Mouse (Mus musculus) C2C12 (cell line): ENCODE data around the gene Lyzl4. TPM values are rescaled to one million over a fixed set of nuclear protein-coding genes. Genes with fewer than 3 reads are reported as not detected.

Experiments used
- H3K27me3 ChIP-seq: one replicate; pipeline ENCODE4 v1.6.1; 2011; ENCODE audit not compliant: control insufficient read depth, insufficient read depth, insufficient read length
- H3K36me3 ChIP-seq: one replicate; pipeline ENCODE4 v1.6.1; 2011; ENCODE audit not compliant: control insufficient read depth, insufficient read depth
- H3K4me3 ChIP-seq: one replicate; pipeline ENCODE4 v1.5.1; 2011; ENCODE audit warnings: mild to moderate bottlenecking, control low read depth; ENCODE audit not compliant: poor library complexity, insufficient read depth, severe bottlenecking
- H3K79me2 ChIP-seq: one replicate; pipeline ENCODE4 v1.6.1; 2011; ENCODE audit not compliant: control insufficient read depth, insufficient read depth
- H3K79me3 ChIP-seq: one replicate; pipeline ENCODE4 v1.6.1; 2011; ENCODE audit warnings: low read depth, control low read depth
- H3ac ChIP-seq: one replicate; pipeline ENCODE3; 2011; ENCODE audit warnings: low read depth; ENCODE audit not compliant: control insufficient read depth, insufficient read length
- CEBPB ChIP-seq: IDR thresholded peaks from one replicate; pipeline ENCODE4 v1.6.1; 2011; ENCODE audit warnings: low read depth, mild to moderate bottlenecking, control low read depth, moderate library complexity
- CTCF ChIP-seq: IDR thresholded peaks from one replicate; pipeline ENCODE4 v1.5.1; 2011; ENCODE audit not compliant: control insufficient read depth, insufficient read depth, insufficient read length
- FOSL1 ChIP-seq: IDR thresholded peaks from one replicate; pipeline ENCODE4 v1.8.0; 2011; ENCODE audit warnings: mild to moderate bottlenecking, low read length; ENCODE audit not compliant: poor library complexity, insufficient read depth, severe bottlenecking
- MAX ChIP-seq: IDR thresholded peaks from one replicate; pipeline ENCODE4 v1.6.1; 2011; ENCODE audit warnings: mild to moderate bottlenecking, control low read depth
- MYOD1 ChIP-seq: IDR thresholded peaks from one replicate; pipeline ENCODE4 v1.6.1; 2011; ENCODE audit warnings: low read depth; ENCODE audit not compliant: control insufficient read depth, insufficient read length
- MYOG ChIP-seq: IDR thresholded peaks from one replicate; pipeline ENCODE4 v1.6.1; 2011; ENCODE audit not compliant: control insufficient read depth, insufficient read length; ENCODE audit errors: extremely low read depth
- USF1 ChIP-seq: IDR thresholded peaks from one replicate; pipeline ENCODE4 v1.6.1; 2011; ENCODE audit warnings: low read depth, mild to moderate bottlenecking, control low read depth, moderate library complexity
- polyA plus RNA-seq: library from polyadenylated mRNA; unstranded; fragments of >200 nt; fragmentation: generic; extraction: Trizol; gene quantifications from one replicate; pipeline ENCODE4 v1.2.1, GENCODE M21; 2012; ENCODE audit warnings: missing spikeins

Gene Lyzl4
- polyA plus RNA-seq, 1 experiment = not detected

DNA sequence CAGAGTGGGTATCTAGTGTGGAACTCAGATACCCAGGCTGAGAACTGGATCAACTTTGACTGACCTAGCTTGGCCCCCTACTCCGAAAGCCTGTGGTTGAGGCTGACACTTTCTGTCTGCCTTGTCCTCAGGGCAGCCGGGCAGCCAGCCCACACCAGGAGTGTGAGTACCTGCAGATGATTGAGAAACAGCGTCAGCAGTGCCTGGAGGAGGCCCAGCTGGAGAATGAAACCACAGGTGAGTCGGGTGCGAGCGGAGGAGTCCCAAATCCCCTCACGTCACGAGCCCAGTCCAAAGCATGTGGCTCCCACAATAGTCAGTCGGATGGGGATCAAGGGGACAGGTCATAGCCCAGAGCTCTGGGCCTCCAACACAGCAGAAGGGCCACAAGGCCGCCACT lies 11.8 kb upstream of the Lyzl4 start:
- peaks cover 18% of the 10 kb centered on the region for H3K27me3 ChIP-seq
- H3K79me2 ChIP-seq = no peaks in the 10 kb centered on the region
- no peak overlapping the region for H3K4me3 ChIP-seq
- TF ChIP-seq MAX = no peak
- no peak for TF ChIP-seq CEBPB
- no peak for TF ChIP-seq FOSL1
- no peak for TF ChIP-seq MYOD1
- no peak for TF ChIP-seq CTCF
- no peak for TF ChIP-seq MYOG
- TF ChIP-seq USF1 = no peak
- no peaks in the 10 kb centered on the region for H3K36me3 ChIP-seq
- no peak overlapping the region for H3ac ChIP-seq
- no peaks in the 10 kb centered on the region for H3K79me3 ChIP-seq

GRCm38 (mm10) chr9:121647026-121647425 lies 5.1 kb upstream of the Lyzl4 start:
- H3K79me3 ChIP-seq = no peaks in the 10 kb centered on the region
- H3K79me2 ChIP-seq = no peaks in the 10 kb centered on the region
- no peak overlapping the region for H3K4me3 ChIP-seq
- TF ChIP-seq MYOG (no peak), MAX (no peak), FOSL1 (no peak), MYOD1 (no peak), CTCF (no peak), USF1 (no peak), CEBPB (no peak)
- H3K36me3 ChIP-seq = no peaks in the 10 kb centered on the region
- H3ac ChIP-seq = no peak overlapping the region
- H3K27me3 ChIP-seq = peaks cover 44% of the 10 kb centered on the region

- Histone ChIP-seq H3K36me3 (no peaks in the 10 kb centered on the region), H3K27me3 (peaks cover 64% of the 10 kb centered on the region), H3K79me3 (no peaks in the 10 kb centered on the region), H3K79me2 (no peaks in the 10 kb centered on the region), H3K4me3 (no peak overlapping the region), H3ac (no peak overlapping the region)
- no peak for TF ChIP-seq MYOD1
- TF ChIP-seq FOSL1 = no peak
- TF ChIP-seq USF1 = no peak
- no peak for TF ChIP-seq CTCF
- TF ChIP-seq MAX = no peak
- no peak for TF ChIP-seq CEBPB
- no peak for TF ChIP-seq MYOG
These were observed 3.0 kb upstream of the Lyzl4 start for GRCm38 (mm10) chr9:121644855-121645254.

DNA sequence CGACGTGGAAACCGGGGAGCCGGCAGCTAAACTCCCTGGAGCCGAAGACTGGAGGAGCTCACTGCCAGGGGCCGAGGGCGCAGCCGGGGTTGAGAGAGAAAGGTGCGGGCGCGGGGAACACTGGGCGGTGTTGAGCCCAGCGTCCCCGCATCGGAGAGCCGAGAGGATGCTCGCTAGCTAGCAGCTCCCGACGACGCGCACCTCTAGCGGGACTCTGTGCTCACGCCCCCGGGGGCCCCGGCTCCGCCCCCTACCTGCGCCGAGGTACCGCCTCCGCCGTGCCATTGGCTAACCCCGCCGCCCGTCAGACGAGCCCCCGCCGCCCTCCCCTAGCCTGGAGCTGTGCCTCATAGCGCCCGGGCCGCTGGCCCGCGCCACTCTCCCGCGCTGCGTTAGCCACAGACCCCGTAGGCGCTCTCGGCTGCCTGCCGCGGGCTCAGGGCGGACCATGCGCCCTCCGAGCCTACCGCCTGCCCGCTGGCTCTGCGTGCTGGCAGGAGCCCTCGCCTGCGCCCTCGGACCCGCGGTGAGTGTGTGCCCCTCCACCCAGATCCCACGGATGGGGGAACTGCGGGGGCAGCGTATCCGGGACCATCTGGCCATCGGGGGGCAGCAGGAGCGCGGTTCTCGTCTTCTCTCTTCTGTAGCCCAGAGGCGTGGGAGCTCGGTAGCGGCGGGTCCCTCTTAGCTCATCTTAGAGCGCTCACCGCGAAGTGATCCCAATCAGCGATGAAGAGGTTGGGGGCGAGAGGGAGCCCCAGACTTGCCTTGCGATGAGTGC lies 695 bp upstream of the Lyzl4 start, which contains the start of gene Vipr1:
Gene Vipr1 (plus strand): TSS at position 316 of the 781 bp plus-strand sequence.
- no peaks in the 10 kb centered on the region for H3K79me3 ChIP-seq
- H3K4me3 ChIP-seq = no peak within 1 kb of the TSS
- no peaks in the 10 kb centered on the region for H3K79me2 ChIP-seq
- no peak for TF ChIP-seq CTCF
- no peak for TF ChIP-seq USF1
- TF ChIP-seq CEBPB = no peak
- no peak for TF ChIP-seq MYOG
- TF ChIP-seq MAX = no peak
- no peak for TF ChIP-seq MYOD1
- no peak for TF ChIP-seq FOSL1
- peaks cover 63% of the 10 kb centered on the region for H3K27me3 ChIP-seq
- H3K36me3 ChIP-seq = no peaks in the 10 kb centered on the region
- H3ac ChIP-seq = no peak within 1 kb of the TSS

- Histone ChIP-seq H3K4me3 (no peak overlapping the region), H3K36me3 (no peaks in the 10 kb centered on the region), H3K79me3 (no peaks in the 10 kb centered on the region), H3K27me3 (peaks cover 61% of the 10 kb centered on the region), H3K79me2 (no peaks in the 10 kb centered on the region), H3ac (no peak overlapping the region)
- TF ChIP-seq MYOD1 = no peak
- TF ChIP-seq MAX = no peak
- no peak for TF ChIP-seq CEBPB
- TF ChIP-seq USF1 = no peak
- no peak for TF ChIP-seq CTCF
- TF ChIP-seq FOSL1 = no peak
- no peak for TF ChIP-seq MYOG
These were observed 521 bp downstream of the Lyzl4 start for GRCm38 (mm10) chr9:121641235-121641915.
